Mouse (Mus musculus) monocyte, adult 59 days (primary cell): ENCODE data around the gene Gm10837. TPM values are rescaled to one million over a fixed set of nuclear protein-coding genes. Genes with fewer than 3 reads are reported as not detected.

ENCODE experiments used
- total RNA-seq, 2 experiments: library from RNA; stranded (reverse); gene quantifications; one replicate each; pipeline ENCODE4 v1.2.4; 2023

Gene Gm10837
- not detected for total RNA-seq

DNA sequence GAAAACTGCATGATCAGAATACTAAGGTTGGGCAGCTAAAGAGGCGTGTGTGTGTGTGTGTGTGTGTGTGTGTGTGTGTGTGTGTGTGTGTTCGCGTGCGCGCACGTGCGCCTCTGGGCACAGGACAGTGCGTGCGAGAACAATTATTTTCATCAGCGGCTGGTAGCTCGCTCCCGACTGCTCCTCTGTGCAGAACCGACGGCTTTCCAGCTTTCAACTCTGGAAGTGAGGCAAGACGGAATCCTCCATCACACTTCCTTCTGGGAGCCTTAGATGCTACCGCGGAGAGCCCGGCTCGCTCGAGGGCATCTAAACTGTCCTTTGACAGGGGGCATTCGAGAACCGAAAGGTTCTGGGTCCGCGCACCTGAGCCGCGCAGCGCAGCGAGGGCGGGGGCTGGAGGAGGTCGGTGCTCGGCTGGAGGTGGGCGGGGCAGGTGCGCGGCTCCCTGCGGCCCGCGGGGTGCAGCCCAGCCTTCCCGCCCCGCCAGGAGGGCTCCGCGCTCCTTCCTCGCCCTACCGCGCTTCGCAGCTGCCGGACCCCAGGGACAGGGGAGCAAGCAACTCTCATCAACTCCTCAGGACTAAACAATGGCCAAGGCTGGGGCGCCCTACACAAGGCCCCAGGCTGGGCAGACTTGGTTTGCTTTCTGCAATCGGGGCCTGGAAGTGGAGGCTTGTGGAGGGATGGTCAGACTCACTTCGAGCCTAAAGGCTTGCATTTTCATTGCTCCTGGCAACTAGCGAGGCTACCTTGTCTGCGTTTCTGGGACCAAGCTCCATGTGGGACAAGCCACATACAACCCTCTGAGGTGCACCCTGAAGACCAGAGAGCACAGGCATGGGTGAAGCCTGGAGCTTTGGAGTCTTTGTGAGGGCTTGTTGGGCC, at the start of gene Gm10837:
Gm10837 (plus strand) TSS at position 146 of the 888 bp plus-strand sequence.

DNA sequence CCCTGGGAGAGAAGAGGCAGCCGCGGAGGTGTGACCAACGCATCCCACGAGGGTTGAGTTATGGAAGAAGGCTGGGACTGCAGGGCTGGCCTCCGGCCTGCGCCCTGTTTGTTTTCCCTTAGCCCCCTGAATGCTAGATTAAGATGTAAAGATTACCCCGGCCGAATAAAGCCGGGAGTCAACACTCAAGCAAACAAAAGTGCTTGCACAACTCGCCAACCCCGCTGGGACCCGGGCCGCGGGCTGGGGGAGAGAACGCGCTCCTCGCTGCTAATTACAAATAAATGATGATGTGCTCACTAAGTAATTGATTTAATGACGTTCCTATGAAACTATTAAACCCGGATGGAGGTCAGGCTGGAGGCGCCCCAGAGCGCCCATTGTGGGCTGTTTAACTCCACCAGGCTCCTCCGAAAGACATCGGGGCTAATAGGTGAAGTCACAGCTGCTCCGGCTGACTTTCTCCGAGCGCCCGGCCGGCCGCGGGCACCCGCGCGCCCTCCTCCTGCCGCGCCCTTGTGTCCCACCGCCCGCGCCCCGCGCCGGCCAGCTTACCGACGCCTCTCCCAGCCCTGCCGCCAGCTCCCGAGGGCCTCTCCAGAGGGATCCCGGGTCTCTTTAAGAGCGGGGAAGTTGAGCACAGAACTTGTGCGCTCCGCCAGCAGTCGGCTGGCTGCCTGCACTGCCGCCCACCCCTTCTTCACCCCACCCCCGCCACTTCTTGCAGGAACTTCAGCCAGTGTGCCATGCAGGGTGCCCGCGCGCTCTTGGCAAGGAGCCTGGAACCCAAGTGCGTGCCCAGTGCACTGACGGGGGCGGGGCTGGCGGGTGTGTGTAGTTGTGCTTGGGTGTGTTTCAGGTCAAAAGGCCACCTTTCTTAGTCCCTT, 39.6 kb upstream of the Gm10837 start, which contains the start of gene Gm5089:
Gm5089 (minus strand) TSS at position 620 of the 887 bp plus-strand sequence.

DNA sequence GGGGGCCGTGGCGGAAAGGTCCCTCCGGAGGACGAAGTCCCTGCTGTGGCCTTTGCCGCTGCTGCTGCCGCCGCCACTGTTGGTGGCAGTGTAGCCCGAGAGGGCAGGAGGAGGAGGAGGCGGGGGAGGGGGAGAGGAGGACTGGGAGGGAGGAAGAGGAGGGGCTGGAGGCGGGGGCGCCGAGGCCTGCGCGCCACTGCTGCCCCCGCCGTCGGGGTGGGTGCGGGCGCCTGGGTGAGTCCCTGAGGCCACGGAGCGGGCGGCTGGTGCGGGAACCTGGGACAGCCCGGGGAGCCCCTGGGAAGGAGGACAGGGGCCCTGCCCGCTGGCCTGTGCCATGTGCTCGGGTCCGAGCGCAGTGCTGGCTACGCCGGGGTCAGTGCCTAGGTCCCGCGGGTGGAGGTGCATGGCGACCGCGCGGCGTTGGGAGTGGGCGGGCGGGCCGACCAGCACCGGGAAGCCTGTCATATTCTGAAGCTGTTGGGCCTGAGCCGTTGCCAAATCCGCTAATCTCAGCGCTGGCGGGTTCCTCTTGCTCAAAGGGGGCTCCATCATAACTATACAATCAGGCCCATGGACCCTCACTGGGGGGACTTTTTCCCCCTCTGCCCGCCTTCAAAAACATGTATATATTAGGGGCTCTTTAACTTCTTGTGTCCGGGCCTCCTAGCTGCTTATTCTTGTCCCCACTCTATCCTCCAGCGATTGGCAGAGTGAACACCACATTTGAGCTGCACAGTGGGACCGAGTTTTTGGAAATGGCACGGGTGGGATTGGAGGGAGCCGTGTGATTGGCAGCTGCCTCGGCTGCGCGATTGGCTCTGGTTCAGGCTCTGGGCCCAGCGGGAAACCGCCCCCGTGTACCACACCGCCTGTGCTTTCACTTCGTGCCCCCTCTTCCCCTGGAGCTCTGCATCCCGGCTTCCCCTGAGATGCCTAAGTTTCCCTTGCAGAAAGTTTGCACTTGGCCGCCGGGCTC, 25.3 kb upstream of the Gm10837 start, which contains the start of gene Zic5:
Zic5 (minus strand) TSS at position 915 of the 979 bp plus-strand sequence.

DNA sequence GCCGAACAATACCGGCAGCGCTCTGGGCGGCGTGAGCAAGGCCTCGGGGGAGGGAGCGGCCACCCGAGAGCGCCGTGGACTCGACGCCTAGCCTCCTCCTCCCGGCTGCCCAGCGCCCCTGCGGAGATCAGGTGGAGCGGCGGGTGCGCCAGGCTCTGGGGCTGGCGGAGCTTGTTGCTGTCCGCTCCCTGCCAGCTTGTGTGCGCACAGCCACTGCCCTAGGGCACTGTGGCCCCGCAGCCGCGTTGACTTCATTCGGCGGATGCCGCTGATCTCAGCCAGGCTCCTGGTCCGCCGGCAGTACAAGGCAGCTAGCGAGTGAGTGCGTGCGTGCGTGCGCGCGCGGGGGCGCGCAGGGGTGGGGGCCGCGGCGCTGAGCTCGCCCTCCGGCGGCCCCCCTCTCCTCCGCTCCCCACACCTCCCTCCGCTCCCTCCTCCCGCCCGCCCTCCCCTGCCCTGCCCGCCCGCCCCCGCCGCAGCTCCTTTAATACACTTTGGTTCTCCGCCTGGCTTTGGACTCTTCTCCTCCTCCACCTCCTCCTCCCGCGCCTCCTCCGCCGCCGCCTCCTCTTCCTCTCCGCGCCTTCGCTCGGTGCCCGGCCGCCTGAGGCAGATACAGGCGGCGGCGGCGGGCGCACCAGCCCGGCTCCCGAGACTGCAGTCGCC, 15.4 kb upstream of the Gm10837 start, which contains the start of gene Zic2:
Zic2 (plus strand) TSS at position 545 of the 666 bp plus-strand sequence.

DNA sequence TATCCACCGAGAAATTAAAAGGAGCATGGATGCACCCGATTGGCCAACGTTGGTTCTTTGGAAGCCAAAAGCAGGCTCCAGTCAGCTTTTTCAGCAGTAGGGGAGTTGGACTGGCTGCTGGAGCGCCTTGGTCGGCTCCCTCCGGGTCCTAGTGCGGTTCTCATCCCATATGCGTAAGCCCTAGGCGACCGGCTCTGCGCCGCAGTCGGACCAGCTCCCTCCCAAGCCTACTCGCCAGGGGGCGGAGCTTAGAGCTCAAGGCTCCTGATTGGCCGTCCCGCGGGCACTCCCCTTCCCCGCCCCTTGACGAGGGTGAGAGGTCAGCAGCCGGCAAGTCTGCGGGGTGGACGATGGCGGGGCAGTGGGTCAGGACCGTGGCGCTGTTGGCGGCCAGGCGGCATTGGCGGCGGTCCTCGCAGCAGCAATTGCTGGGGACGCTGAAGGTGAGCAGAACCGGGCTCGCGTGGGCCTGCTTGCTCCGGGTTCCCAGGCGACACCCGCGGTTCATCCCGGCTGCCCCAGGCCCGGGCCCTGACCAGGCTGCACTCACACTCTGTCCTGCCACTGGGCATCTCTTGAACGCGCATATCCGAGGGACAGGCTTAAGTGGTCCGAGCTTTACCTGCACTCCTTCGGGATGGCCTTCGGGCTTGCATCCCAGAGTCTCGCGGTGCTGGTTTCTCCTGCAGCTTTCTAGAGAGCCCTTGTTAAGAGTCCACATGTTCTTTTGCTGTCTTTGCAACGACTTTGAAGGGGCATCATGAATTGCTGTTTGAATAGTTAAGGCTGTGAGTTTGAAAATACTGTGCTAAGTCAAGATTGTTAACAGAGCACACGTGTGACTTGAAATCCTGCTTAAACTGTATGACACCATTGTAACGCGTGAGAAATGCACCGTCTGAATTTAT, 43.9 kb downstream of the Gm10837 start, which contains the start of gene Pcca:
Pcca (plus strand) TSS at position 308 of the 908 bp plus-strand sequence.

Other genes starting within 250 kb of the Gm10837 start
- gene Gm5089, start 39.5 kb upstream of the Gm10837 start, total RNA-seq, result not detected
- gene Zic5, start 24.9 kb upstream of the Gm10837 start, total RNA-seq, result not detected
- gene Zic2, start 15.2 kb upstream of the Gm10837 start, total RNA-seq, result not detected
- 10 to 100 TPM; 18.5 to 31.5 TPM for gene Pcca, start 43.7 kb downstream of the Gm10837 start, total RNA-seq